Mouse (Mus musculus) NIH3T3 (cell line): ENCODE data around the gene Lpin3.

Experiments
- DNase-seq: peaks from one replicate; pipeline ENCODE4 v3.0.0-alpha.2; 2012; ENCODE audit warnings: low read depth

The Lpin3 gene

DNA sequence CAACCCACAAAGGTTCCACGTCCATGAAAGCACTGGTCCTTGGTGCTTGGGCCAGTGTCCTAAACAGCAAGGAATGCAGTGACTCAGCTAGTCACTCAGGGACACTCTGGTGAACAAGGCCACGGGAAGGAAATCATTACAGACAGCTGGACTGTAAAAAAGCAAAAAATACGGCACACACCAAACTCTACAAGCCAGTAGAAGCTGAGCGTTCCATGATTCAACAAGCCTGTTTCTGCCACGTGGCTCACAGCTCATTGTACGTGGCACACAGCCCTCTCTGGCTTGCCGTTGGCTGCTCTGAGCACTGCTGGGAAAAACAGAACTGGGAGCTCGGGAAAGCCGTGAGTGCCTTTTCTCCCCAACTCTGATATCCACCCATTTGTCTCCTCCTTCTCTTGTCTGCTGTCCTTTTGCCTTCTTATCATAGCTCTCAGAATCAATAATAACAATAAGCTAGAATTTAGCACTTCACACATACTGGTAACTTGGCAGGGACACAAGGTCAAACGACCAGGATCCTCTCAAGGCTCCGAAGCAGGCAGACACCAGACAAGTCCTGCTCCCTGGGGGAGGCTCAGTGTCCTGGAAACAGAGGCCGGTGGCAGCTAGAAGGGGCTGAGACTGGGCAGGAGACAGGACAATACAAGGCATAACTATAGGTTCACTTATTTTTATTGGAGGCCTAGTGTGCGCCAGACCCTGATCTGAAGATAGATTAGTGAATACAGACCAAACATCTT, at the start of gene Lpin3:
Gene Lpin3, plus strand, starts transcription at position 218 of the 743 bp plus-strand sequence.
- DNase-seq = peak; percentile 81

DNA sequence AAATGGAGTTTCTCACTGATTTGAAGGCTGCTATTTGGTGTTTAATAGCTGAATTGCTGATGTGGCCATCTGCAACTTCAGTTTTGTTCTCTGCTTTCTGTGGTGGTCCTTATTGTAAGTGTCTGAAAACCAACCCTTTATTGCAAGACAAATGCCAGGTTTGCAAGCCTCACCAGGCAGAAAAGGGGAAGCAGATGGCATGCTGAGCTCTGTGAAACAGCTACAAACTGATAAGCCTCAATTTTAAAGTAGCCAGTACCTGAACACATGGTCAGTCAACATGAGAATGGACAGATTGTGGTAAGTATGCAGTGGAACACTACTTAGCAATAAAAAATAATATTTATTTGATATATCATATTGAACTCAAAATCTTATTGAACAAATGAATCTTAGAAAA, 39.6 kb upstream of the Lpin3 start:
- no peak for DNase-seq

DNA sequence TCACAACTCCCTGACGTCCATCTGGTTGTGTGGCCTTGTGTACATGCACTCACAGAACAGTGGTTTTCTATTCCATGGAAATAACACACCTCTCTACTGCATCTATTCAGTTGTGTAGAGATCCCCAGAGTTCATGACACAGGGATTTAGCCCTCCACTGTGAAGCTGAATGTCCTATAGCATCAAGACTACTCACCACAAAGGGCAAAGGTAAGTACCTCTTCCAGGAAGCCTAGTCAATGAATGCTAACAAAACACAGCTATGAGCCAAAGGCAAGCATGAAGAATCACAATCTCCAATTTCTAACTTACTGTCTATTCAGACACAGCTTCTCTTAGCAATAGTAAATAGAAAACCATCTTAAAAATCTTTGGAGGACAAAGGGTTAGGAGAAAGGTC, 32.8 kb upstream of the Lpin3 start:
- no peak for DNase-seq

DNA sequence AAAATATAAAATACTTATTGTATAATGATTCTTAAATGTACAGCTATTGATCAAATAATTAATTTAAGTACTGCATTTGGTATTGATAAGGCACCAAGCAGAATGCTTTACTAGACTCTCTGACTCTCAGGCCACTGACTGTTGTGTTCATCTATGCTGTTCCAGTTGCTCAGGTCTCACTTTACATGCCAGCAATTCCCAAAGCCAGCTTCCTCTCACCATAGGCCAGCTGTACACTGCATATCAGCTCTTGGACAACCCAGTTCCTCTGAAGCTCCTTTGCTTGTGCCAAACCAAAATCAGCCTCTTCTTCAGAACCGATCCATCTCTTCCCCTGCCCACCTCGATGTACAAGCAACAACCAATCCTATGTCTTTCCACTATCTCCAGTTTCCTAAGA, 32.3 kb upstream of the Lpin3 start:
- no peak for DNase-seq

DNA sequence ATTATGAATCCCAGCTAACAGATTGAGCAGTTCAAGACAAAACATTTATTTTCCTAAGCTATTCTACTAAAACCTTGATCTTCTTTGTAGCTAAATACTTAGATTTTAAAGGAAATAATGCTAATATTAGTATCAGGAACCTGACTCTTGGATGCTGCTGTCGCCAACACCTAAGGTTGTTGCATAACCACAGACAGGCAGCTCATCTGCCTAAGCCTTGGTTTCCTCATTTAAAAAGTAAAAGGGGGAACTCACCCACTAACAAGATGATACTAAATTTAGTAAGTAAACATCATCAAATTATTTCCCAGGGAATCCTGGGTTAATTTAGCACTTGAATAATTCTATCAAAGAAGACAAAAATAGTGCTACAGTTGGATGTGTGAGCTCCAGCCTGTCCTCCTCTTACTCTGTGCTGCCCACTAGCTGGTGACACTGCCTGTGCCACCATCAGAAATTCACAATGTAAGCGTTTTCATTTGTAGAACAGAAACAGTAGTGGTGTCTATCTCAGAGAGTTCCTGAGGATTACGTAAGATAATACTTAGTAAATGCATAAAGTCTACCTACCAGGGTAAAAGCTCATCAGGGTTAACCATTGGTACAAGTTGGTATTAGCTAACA, 30.7 kb upstream of the Lpin3 start:
- no peak for DNase-seq

DNA sequence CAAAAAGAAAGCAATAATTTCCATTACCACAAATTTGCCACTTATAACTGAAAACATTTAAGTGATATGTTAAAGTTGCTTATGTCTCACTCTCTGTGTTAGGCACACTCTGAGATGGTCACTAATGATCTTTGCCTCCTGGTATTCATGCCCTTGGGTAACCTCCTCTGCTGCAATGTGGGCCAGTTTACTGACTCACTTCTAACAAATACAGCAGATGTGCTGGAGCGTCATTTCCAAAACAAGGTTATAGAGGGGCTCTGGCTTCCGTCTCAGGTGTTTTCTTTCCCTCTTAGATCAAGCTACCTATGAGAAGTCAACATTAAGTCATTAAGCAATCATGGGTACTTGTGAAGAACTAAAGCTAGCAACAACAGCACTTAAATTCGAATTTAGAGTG, 30.1 kb upstream of the Lpin3 start:
- DNase-seq = peak; percentile 40

DNA sequence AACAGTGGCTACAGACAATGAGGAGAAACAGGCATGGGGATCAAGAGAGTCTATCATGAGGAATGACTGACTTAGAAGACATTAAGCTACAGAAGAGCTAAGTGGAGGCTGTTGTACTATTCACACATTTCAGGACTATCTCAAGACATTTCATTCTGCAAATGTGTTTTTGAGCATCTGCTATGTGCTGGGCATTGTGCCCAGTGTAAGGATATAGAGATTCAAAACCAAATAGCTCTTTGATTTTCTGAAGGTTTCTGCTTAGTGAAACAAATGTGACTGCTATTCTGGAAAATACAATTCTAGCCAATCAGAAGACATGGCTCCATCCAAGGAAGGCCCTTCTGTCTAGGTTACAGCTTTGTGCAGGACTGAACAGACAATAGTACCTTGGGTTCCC, 25.8 kb upstream of the Lpin3 start:
- peak; percentile 37 for DNase-seq

DNA sequence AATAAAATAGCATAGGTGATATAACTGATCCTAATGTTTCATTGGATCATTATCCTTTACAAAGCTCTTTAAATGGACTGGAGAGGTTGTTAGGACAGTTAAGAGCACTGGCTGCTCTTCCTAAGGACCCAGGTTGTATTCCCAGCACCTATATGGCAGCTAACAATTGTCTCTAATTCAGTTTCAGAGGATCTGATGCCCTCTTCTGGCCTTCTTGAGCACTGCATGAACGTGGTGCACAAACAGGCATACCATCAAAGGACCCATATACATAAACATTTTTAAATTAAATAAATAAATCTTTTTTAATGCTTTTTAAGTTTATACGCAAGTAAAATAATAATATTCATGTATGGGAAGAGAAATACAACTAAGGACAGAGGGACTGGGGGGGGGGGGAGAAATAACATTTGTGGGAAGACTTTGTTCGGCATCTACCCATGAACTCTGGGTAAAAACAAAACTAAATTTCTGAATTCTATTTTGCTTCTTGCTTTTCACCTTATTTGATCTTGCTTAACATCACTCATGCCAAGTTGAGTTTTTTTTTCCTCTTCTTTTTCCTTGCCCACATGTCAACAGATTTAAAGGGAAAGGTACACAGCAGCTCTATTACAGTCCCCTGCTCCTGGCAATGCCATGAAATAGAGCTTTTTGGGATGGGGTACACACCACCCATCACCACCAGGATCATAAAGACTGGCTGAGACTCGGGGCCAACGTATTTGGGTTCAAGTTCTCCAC, 23.9 kb upstream of the Lpin3 start:
- no peak for DNase-seq

DNA sequence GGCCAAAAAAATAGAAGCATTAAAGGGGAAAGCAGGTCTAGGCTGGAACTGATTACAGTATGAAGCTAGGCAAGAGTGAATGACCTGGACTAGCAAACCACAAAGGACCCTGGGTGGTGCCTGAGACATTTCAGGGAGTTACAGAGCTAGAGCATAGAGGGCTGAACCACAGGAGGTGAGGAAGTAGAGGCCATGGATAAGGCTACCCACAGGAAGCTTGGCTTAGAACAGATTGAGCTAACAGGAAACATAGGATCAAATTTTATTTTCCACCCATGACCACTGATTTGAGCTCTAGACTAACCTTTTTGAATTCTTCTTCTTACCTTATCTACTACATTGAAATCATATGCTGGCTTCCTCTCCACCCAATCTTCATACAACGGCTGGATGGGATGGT, 20.1 kb upstream of the Lpin3 start:
- DNase-seq = no peak

DNA sequence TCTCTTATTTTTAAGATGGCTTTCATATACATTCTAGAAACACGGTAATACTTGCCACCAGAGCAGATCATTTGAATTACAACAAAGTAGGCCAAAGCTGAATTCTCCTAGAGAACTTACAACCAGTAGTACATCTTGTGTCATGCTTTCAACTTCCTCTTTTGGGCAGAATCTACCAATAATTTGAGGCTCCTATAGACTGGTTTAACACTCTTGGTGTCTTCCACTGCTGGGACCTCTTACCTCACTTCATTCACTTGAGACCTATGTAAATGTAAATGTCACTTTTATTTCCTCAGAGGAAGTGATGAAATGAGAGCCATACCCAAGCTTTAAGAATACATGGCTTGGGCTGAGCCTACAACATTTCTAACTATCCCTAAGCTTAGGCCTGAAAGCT, 16.4 kb upstream of the Lpin3 start:
- DNase-seq = no peak

DNA sequence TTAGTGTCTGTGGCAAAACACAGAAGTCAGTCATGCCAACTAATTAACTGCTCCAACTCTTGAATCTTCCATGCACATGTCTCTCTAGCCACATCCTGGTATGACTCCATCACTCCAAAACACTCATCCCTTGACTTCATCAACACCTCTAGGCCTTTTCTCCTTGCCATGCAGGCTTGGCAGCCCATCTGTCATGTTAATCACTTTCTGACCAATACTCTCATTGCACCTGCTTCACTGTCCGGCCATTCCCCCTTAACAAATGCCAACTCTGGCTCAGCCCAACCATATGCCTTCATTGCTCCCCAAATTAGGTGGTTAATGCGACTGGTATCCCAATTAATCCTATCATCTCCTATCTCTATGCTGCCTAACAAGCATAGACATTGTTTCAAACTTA, 15.2 kb upstream of the Lpin3 start:
- no peak for DNase-seq

DNA sequence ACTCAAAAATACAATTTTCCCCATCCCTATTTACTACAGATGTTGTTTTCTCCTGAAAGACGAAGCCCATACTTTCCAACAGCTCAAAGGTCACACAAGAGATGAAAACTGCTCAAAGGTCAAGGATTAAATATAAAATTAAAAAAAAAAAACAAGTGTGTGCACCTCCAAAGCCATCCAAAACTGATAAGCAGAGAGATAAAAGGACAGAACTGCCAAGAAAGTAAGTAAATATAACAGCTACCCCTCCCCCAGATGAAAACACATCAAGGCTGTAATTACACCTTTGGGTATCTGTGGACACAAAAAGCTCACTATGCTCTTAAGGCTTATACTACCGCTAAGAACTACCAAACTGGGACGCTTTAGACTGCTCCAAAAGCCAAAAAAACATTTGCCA, 11.0 kb upstream of the Lpin3 start:
- DNase-seq = no peak

DNA sequence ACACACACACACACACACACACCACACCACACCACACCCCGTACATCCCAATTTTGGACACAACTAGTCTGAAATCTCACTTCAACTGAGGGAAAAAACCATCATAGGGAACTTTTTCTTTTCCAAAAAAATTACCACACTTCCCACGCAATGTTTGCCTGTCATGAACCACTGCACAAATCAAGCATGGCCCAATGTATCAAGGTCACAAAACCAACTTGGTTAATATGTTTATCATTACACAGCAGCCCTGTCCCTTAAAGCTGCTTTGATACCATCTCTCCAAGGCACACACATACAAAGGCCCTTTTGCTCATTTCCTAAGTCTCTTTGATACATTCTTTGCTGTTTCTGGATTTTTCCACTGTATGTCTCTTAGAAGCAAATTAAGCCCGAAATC, 9.2 kb upstream of the Lpin3 start:
- no peak for DNase-seq

DNA sequence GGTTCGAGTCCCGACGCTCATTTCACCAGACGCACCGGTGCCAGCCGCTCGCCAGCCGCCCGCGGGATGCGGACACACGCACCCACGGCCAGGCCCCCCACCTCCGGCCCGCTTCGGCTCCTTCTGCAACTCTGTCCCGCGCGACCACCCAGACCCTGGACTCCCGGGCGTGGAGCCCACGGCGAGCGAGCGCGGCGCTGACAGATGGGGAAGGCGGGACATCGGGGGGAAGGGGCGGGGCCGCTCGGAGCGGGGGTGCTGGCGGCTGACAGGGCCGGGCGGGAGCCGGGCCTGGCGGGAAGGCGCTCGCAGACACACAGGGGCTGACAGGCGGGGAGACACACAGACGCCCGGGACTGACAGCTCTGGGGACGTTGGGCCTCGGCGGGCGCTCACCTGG, 8.1 kb upstream of the Lpin3 start:
- DNase-seq = peak; percentile 75

DNA sequence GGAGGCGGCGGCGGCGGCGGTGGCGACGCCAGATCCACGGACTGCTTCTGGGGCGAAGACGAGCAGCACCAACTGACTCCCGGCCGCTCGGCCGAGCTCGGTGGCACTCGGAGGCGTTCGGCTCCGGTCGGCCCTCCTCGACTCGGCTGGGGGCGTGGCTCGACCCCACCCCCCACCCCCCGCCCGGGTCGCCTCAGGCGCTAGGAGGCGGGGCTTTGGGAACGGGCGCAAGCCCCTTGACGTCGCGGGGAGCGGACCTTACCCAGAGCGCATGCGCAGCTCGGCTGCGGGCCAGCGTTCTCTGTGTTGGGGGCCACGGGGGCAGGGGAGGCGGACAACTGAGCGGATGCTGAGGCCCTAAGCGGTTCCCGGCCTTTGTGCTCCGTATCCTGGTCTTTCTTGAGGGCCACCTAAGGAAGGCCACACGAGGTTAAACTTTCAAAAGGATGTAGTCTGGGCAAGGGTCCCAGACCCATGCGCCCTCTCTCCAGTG, 7.5 kb upstream of the Lpin3 start, which contains the start of gene Zhx3:
Gene Zhx3, minus strand, starts transcription at position 109 of the 493 bp plus-strand sequence.
- peak; percentile 97 for DNase-seq

DNA sequence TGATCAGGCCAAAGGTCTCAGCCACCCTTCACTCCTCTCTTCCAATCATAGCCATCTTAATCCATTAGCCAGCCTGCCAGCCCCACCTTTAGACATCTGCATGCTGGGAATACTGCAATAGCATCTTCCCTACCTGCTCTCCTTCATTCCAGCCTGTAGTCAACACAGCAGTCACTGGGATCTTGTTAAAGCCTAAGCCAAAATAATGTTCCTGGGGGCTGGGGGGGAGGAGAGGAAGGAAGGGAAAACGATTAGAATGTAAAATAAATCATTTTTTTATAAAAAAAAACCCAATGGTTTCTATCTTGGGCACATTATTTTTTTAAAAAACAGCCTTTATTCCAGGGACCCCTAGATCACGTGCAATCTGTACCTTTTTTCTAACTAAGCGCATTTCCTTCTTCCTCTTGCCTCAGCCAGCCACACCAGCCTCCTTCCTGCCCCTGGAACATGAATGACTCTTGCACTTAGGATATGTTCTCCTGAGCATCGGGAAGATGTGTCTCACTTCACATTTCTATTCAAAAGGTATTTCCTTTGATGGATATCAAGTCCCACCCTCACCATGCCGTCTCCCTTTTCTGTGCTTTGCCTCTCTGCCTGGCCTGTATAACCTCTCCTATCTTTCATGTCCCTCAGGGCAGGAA, 6.1 kb upstream of the Lpin3 start:
- DNase-seq = no peak

DNA sequence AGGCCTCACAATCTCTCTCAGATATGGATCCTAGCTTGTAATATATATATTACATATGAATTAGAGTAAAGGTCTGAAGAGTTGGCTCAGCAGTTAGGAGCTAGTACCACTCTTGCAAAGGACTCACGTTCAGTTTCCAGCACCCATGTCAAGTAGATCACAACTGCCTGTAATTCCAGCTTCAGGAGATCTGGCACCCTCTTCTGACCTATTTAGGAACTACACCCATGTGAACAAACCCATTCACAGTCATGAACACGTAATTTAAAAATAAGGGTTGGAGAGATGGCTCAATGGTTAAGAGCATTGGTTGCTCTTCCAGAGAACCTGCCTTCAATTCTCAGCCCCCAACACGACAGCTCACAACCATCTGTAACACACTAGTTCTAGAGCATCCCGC, 4.4 kb upstream of the Lpin3 start:
- DNase-seq = peak; percentile 42

DNA sequence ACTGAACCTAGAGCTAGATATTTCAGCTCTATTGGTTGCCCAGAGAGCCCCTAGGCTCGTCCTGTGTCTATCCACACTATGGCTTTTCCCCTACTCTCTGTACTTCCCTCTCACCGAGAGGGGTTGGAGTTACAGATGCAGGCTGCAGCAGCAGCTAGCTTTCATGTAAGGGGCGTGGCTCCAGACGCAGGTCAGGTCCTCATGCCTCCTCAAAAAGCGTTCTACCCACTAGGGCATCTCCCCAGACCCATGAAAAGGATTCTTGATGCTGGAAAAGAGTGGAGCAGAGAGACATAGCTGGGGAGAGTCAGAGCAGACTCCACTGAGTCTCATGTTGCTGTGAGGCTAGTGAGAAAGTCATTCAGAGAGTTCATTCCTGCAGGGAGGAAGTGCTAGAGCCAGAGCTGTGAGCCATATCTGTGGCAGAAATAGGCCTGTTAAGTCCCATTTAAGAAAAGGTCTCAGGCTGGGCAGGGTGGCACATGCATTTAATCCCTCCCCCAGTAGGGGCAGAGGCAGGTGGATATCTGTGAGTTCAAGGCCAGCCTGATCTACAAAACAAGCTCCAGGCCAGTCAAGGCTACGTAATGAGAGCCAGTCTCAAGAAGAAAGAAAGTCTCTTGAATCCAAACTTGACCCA, 1.1 kb downstream of the Lpin3 start:
- no peak for DNase-seq

DNA sequence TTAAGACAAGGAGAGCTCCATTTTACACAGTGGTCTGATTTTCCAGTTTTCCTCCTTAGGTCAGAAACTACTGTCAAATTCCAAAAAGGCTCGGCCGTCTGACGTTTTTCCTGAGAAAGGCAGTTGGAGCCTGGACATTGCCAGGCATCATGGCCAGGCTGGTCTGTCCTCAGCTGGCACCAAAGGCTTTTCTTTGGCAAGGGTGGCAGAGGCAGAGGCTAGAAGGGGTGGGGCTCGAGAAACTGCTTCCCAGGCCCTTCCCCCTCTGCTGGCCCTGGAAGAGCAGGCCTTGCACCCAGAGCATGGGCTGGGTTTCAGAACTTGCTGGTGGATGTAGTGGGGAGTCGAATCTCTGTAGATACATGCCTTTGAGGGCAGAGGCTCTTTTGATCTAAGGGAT, 2.0 kb downstream of the Lpin3 start:
- no peak for DNase-seq

DNA sequence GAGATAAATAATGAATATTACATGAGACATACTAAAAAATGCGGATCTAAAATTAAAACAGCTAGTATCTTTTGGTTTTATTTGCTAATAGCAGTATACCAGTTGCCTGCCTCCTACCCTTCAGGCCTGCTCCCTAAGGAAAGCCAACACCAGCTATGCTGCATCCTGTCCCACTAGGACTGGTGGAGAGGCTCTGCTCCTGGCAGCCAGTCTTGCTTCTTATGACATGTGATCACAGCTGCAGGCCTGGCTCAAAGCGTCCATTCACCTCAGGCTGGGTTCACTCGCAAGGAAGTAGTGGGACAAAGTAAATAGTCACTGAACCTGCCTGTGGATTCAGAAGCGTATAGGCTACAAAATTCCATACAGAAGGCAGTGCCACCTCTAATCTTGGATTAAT, 3.4 kb downstream of the Lpin3 start:
- DNase-seq = no peak

DNA sequence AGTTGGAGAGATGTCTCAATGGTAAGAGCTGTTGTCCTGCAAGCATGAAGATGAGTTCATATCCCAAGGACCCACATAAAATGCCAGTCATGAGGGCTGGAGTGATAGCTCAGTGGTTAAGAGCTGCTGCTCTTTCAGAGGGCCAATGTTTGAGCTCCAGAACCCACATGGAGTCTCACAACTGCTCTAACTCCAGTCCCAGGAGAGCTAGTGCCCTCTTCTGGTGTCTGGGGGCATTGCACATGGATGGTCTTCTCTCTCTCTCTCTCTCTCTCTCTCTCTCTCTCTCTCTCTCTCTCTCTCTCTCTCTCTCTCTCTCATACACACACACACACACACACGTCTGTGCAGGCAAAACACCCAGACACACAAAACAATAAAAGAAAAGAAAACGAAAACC, 4.4 kb downstream of the Lpin3 start:
- peak; percentile 76 for DNase-seq

DNA sequence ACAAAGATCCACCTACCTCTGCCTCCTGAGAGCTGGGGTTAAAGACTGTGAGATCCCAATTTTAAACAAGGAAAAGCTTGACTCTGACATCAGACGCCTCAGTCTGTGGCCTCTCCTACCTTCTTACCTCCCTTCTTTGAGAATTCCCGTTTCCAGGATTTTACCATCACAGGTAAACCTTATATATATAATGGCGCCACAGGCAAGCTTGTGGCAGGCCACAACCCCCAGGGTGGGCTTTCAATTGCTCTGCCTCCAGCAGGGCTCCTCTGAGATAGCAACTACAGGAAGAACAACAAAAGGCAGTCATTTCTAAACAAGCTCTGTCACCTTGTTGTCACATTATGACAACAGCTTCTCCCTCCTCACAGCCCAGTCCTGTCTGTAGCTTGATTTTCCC, 5.8 kb downstream of the Lpin3 start:
- DNase-seq = no peak
